Mouse (Mus musculus) adipocyte (in vitro differentiated cells): ENCODE data around the gene Prr12.
"Not testable (repeated sequence)": the region's sequence is repeated elsewhere in the genome, so short reads cannot be mapped to it uniquely, and the experiment has no call there.

Experiments
- DNase-seq: peaks from one replicate; pipeline ENCODE4 v3.0.0-alpha.2; 2016; ENCODE audit warnings: low spot score

Gene Prr12

GRCm38 (mm10) chr7:45023711-45024110, 29.0 kb downstream of the Prr12 start:
- not testable (repeated sequence) for DNase-seq

- DNase-seq: no peak
Observed at GRCm38 (mm10) chr7:45020225-45020624, 32.5 kb downstream of the Prr12 start.

GRCm38 (mm10) chr7:45019031-45019571, 33.6 kb downstream of the Prr12 start:
- DNase-seq: peak; percentile 93

- peak; percentile 99 for DNase-seq
Observed at GRCm38 (mm10) chr7:45017242-45018061, 35.2 kb downstream of the Prr12 start, which contains the start of gene Rras. TSS of gene Rras (plus strand) at chr7:45017961.

GRCm38 (mm10) chr7:45016761-45017160, 35.9 kb downstream of the Prr12 start:
- no peak for DNase-seq

- peak; percentile 98 for DNase-seq
Observed at GRCm38 (mm10) chr7:45015957-45016612, 36.6 kb downstream of the Prr12 start, which contains the start of gene Scaf1. TSS of gene Scaf1 (minus strand) at chr7:45016363.

- DNase-seq: no peak
Observed at GRCm38 (mm10) chr7:45015344-45015956, 37.2 kb downstream of the Prr12 start.

GRCm38 (mm10) chr7:45014096-45014451, 38.6 kb downstream of the Prr12 start:
- no peak for DNase-seq

GRCm38 (mm10) chr7:45013366-45014095, 39.1 kb downstream of the Prr12 start:
- DNase-seq: no peak

GRCm38 (mm10) chr7:45012824-45013223, 39.9 kb downstream of the Prr12 start:
- DNase-seq: peak; percentile 58

GRCm38 (mm10) chr7:45012011-45012410, 40.7 kb downstream of the Prr12 start:
- DNase-seq: no peak

- no peak for DNase-seq
Observed at GRCm38 (mm10) chr7:45008411-45008810, 44.3 kb downstream of the Prr12 start.

- no peak for DNase-seq
Observed at GRCm38 (mm10) chr7:45007846-45008245, 44.8 kb downstream of the Prr12 start.

GRCm38 (mm10) chr7:45007141-45007540, 45.5 kb downstream of the Prr12 start:
- DNase-seq: no peak

GRCm38 (mm10) chr7:45006503-45006902, 46.2 kb downstream of the Prr12 start:
- DNase-seq: no peak

GRCm38 (mm10) chr7:45005321-45005992, 47.2 kb downstream of the Prr12 start:
- DNase-seq: no peak

GRCm38 (mm10) chr7:45004546-45004945, 48.1 kb downstream of the Prr12 start:
- no peak for DNase-seq

GRCm38 (mm10) chr7:45002440-45002839, 50.2 kb downstream of the Prr12 start:
- no peak for DNase-seq

GRCm38 (mm10) chr7:45000539-45001114, 52.1 kb downstream of the Prr12 start:
- DNase-seq: no peak

GRCm38 (mm10) chr7:44999753-45000152, 52.9 kb downstream of the Prr12 start:
- no peak for DNase-seq

GRCm38 (mm10) chr7:44998501-44998955, 54.2 kb downstream of the Prr12 start, which contains the start of gene Bcl2l12:
TSS of gene Bcl2l12 (minus strand) at chr7:44998712.
- DNase-seq: peak; percentile 65
